Mouse (Mus musculus): ENCODE measurements around the gene Wdhd1. TPM values are rescaled to one million over a fixed set of nuclear protein-coding genes. Genes with fewer than 3 reads are reported as not detected.
A peak's percentile ranks its signal among the peaks of the same experiment; 100 is the strongest.

Gene Wdhd1
- polyA plus RNA-seq, 1 experiment from 2014 or later: 4.6 TPM

DNA sequence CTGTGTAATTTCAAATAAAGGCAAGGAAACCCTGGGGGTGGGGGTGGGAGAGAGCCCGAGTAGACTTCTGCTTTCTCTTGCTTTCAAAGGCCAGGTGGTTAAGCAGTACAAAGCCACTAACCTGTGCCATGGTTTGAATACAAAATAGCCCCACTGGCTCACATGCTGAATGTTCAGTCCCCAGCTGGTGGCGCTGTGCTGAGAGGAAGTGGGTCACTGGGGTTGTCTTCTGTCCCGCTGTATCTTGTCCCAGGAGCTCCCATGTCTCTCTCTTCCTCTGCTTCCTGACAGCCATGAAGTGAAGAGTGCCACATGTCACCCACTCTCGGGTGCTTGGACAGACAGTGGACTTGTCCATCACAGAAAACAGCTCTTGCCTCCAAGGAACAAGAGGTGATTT lies 82.6 kb downstream of the Wdhd1 start:
- Histone ChIP-seq H3K9me3 (ENCODE audit: control insufficient read depth) (no peaks in the 10 kb centered on the region), H3K4me1 (replicated peaks; ENCODE audit: control insufficient read depth, insufficient read depth, low read length) (0 out of 2 replicates have a peak, but pooled peaks cover 4% of the 10 kb centered on the region), H3K4me3 (ENCODE audit: low read depth, low read length) (no peak overlapping the region), H3K27ac (ENCODE audit: low read depth, low read length) (no peak overlapping the region), H3K27me3 (replicated peaks; ENCODE audit: control insufficient read depth, insufficient read depth, low read length) (no peaks in the 10 kb centered on the region), H3K9ac (ENCODE audit: low read depth, low read length) (no peak overlapping the region), H3K36me3 (ENCODE audit: control insufficient read depth, insufficient read depth) (no peaks in the 10 kb centered on the region), H3K4me2 (replicated peaks; ENCODE audit: low read depth) (no peak overlapping the region)
- WGBS: 43% methylated on average over 4 of the region's 4 CpGs
- TF ChIP-seq CTCF (IDR thresholded peaks at IDR 0.05; ENCODE audit: low read depth): peak; percentile 50
- no peak for ATAC-seq

DNA sequence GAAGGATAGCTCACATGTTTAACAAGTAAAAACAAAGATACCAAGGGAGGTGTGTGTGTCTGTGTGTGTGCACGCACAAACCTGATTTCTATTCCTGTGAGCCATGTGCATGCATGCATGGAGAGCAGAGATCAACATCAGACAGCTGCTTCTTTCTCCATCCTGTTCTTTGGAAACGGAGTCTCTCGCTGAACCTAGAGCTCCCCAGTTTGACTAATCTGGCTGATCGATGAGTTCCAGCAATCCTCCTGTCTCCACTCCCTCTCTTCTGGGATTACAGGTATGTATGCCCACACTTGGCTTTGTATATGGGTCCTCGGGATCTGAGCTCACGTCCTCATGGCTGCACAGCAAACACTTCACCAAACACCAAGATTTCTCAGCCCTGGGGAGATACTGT lies 83.2 kb downstream of the Wdhd1 start:
- Histone ChIP-seq H3K4me3 (ENCODE audit: low read depth, low read length) (no peak overlapping the region), H3K4me2 (replicated peaks; ENCODE audit: low read depth) (no peak overlapping the region), H3K36me3 (ENCODE audit: control insufficient read depth, insufficient read depth) (no peaks in the 10 kb centered on the region), H3K9me3 (ENCODE audit: control insufficient read depth) (no peaks in the 10 kb centered on the region), H3K9ac (ENCODE audit: low read depth, low read length) (no peak overlapping the region), H3K4me1 (replicated peaks; ENCODE audit: control insufficient read depth, insufficient read depth, low read length) (0 out of 2 replicates have a peak, but pooled peaks cover 4% of the 10 kb centered on the region), H3K27ac (ENCODE audit: low read depth, low read length) (no peak overlapping the region), H3K27me3 (replicated peaks; ENCODE audit: control insufficient read depth, insufficient read depth, low read length) (no peaks in the 10 kb centered on the region)
- ATAC-seq: no peak
- no peak for TF ChIP-seq CTCF (IDR thresholded peaks at IDR 0.05; ENCODE audit: low read depth)
- 84% methylated on average over 6 of the region's 6 CpGs for WGBS

DNA sequence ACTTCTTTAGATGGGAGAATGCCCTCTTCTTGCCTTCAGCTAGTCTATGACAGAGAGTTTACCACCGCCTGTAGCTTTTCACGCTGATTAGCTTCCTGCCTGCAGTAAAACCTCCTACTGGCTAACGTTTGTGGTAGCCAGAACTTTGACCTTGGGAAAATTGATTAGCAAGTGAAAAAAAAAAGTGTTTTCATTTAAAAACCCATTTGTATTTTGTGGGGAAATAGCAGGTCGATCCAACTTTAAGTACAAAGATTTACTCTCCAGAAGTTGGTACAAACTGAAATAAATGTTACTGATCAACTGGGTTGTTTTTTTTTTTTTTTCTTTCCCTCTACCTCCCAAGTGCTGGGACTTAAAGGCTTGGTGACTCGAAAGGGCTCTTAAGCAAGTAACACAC lies 84.8 kb downstream of the Wdhd1 start:
- peak overlapping the region; percentile 46; the same call in 1 of the 2 replicates for H3K27ac ChIP-seq (ENCODE audit: low read depth, low read length)
- no peak for TF ChIP-seq CTCF (IDR thresholded peaks at IDR 0.05; ENCODE audit: low read depth)
- H3K4me2 ChIP-seq (replicated peaks; ENCODE audit: low read depth): no peak overlapping the region
- 23% methylated on average over 5 of the region's 5 CpGs for WGBS
- no peaks in the 10 kb centered on the region for H3K27me3 ChIP-seq (replicated peaks; ENCODE audit: control insufficient read depth, insufficient read depth, low read length)
- H3K9ac ChIP-seq (ENCODE audit: low read depth, low read length): no peak overlapping the region
- H3K36me3 ChIP-seq (ENCODE audit: control insufficient read depth, insufficient read depth): no peaks in the 10 kb centered on the region
- no peak overlapping the region for H3K4me3 ChIP-seq (ENCODE audit: low read depth, low read length)
- 0 out of 2 replicates have a peak, but pooled peaks have one; percentile 36 for ATAC-seq
- no peaks in the 10 kb centered on the region for H3K9me3 ChIP-seq (ENCODE audit: control insufficient read depth)
- 0 out of 2 replicates have a peak, but pooled peaks cover 4% of the 10 kb centered on the region for H3K4me1 ChIP-seq (replicated peaks; ENCODE audit: control insufficient read depth, insufficient read depth, low read length)

Other genes starting within 250 kb of the Wdhd1 start
- gene Gch1, start 87.4 kb downstream of the Wdhd1 start, polyA plus RNA-seq (2015; fragmentation: Nextera tagmentation; extraction: Ambion mirVana): 33.5 and 37.1 TPM in 2 replicates
- gene Socs4, start 74 bp upstream of the Wdhd1 start, polyA plus RNA-seq (2015; fragmentation: Nextera tagmentation; extraction: Ambion mirVana): 4.3 and 5.3 TPM in 2 replicates
- 30.8 and 31.2 TPM in 2 replicates for gene Mapk1ip1l, start 21.4 kb upstream of the Wdhd1 start, polyA plus RNA-seq (2015; fragmentation: Nextera tagmentation; extraction: Ambion mirVana)
- gene Lgals3, start 90.9 kb upstream of the Wdhd1 start, polyA plus RNA-seq (2015; fragmentation: Nextera tagmentation; extraction: Ambion mirVana): 207 and 273 TPM in 2 replicates
- gene Dlgap5, start 141.6 kb upstream of the Wdhd1 start, polyA plus RNA-seq (2015; fragmentation: Nextera tagmentation; extraction: Ambion mirVana): 5.1 and 6.3 TPM in 2 replicates
- gene Fbxo34, start 173.6 kb upstream of the Wdhd1 start, polyA plus RNA-seq (2015; fragmentation: Nextera tagmentation; extraction: Ambion mirVana): 19.7 and 22.0 TPM in 2 replicates

Data from intestine, postnatal 0 days (tissue).